Mouse (Mus musculus) midbrain, embryonic 14.5 days (tissue): ENCODE measurements around the gene Tlk2. TPM values are rescaled to one million over a fixed set of nuclear protein-coding genes. Genes with fewer than 3 reads are reported as not detected.

Experiments
- ATAC-seq: fragments of 200-750 bp; cut with Nextera tagmentation; 2 replicates; pipeline ENCODE4 v1.8.0; 2017; ENCODE audit warnings: moderate number of reproducible peaks, moderate library complexity; ENCODE audit not compliant: low FRiP score, low TSS enrichment
- DNase-seq: peaks from one replicate; pipeline ENCODE4 v3.0.0-alpha.2; 2015
- H3K27ac ChIP-seq: fragments of 300-500 bp; sonication (generic); replicated peaks from 2 replicates; pipeline ENCODE4 v1.5.1; 2014; ENCODE audit warnings: mild to moderate bottlenecking, low read depth, low read length, moderate library complexity
- H3K27me3 ChIP-seq: fragments of 300-500 bp; sonication (generic); 2 replicates; pipeline ENCODE4 v1.6.1; 2014; ENCODE audit warnings: low read length, control low read depth, mixed read lengths; ENCODE audit not compliant: control insufficient read depth, insufficient read depth
- H3K36me3 ChIP-seq: fragments of 300-500 bp; sonication (generic); 2 replicates; pipeline ENCODE4 v1.6.1; 2014; ENCODE audit warnings: low read length, control low read depth; ENCODE audit not compliant: control insufficient read depth, insufficient read depth
- H3K4me1 ChIP-seq: fragments of 300-500 bp; sonication (generic); 2 replicates; pipeline ENCODE4 v1.6.1; 2014; ENCODE audit warnings: mild to moderate bottlenecking, antibody characterized with exemption, low read length, control low read depth; ENCODE audit not compliant: control insufficient read depth, insufficient read depth
- H3K4me2 ChIP-seq: fragments of 300-500 bp; sonication (generic); 2 replicates; pipeline ENCODE4 v1.6.1; 2014; ENCODE audit warnings: mild to moderate bottlenecking, low read length, moderate library complexity
- H3K4me3 ChIP-seq: fragments of 300-500 bp; sonication (generic); replicated peaks from 2 replicates; pipeline ENCODE4 v1.5.1; 2014; ENCODE audit warnings: low read depth, low read length
- H3K9ac ChIP-seq: fragments of 300-500 bp; sonication (generic); replicated peaks from 2 replicates; pipeline ENCODE4 v1.6.1; 2014; ENCODE audit warnings: mild to moderate bottlenecking, low read length, moderate library complexity
- H3K9me3 ChIP-seq: fragments of 300-500 bp; sonication (generic); 2 replicates; pipeline ENCODE4 v1.6.1; 2016; ENCODE audit warnings: low read length, control low read depth, mixed read lengths; ENCODE audit not compliant: control insufficient read depth
- WGBS: fragments of 180-500 bp; shearing (Covaris S2); extraction: QIAGEN DNeasy Blood & Tissue Kit; methylation state at CpG from one replicate; pipeline ENCODE4 v1.1.7; 2014; 5-methylcytosine and 5-hydroxymethylcytosine counted together
- polyA plus RNA-seq: library from polyadenylated mRNA; unstranded; fragments of >200 nt; fragmentation: Nextera tagmentation; extraction: Ambion mirVana; gene quantifications from 2 replicates; pipeline ENCODE4 v1.2.1, GENCODE M21; 2014

The Tlk2 gene
- polyA plus RNA-seq, 1 experiment from 2014 or later: 29.3 TPM

- H3K9ac ChIP-seq: no peak overlapping the region
- ATAC-seq (no peak), DNase-seq (no peak)
- no peak overlapping the region for H3K4me3 ChIP-seq
- no peak overlapping the region for H3K4me2 ChIP-seq
- H3K36me3 ChIP-seq: peaks cover 22% of the 10 kb centered on the region
- WGBS: 76% methylated on average over 1 of the region's 1 CpGs
- H3K4me1 ChIP-seq: no peaks in the 10 kb centered on the region
- H3K27me3 ChIP-seq: no peaks in the 10 kb centered on the region
- H3K9me3 ChIP-seq: no peaks in the 10 kb centered on the region
- no peak overlapping the region for H3K27ac ChIP-seq
Measured at GRCm38 (mm10) chr11:105210007-105210406, 31.4 kb downstream of the Tlk2 start.

- Histone ChIP-seq H3K9ac (no peak overlapping the region), H3K27me3 (no peaks in the 10 kb centered on the region), H3K27ac (no peak overlapping the region), H3K4me3 (no peak overlapping the region), H3K4me2 (no peak overlapping the region), H3K9me3 (no peaks in the 10 kb centered on the region), H3K4me1 (no peaks in the 10 kb centered on the region), H3K36me3 (peaks cover 13% of the 10 kb centered on the region)
- no peak for ATAC-seq
- DNase-seq: no peak
- WGBS: 100% methylated on average over 1 of the region's 1 CpGs
Measured at GRCm38 (mm10) chr11:105214257-105214656, 35.6 kb downstream of the Tlk2 start.

- DNase-seq: no peak
- ATAC-seq: no peak
Measured at GRCm38 (mm10) chr11:105217771-105218170, 39.2 kb downstream of the Tlk2 start.

GRCm38 (mm10) chr11:105234501-105234900, 55.9 kb downstream of the Tlk2 start:
- H3K27ac ChIP-seq: no peak overlapping the region
- H3K9ac ChIP-seq: no peak overlapping the region
- H3K27me3 ChIP-seq: no peaks in the 10 kb centered on the region
- H3K36me3 ChIP-seq: 0 out of 2 replicates have a peak, but pooled peaks cover 1% of the 10 kb centered on the region
- no peak for DNase-seq
- WGBS: 96% methylated on average over 2 of the region's 2 CpGs
- H3K4me3 ChIP-seq: no peak overlapping the region
- no peak overlapping the region for H3K4me2 ChIP-seq
- no peak for ATAC-seq
- no peaks in the 10 kb centered on the region for H3K4me1 ChIP-seq
- H3K9me3 ChIP-seq: no peaks in the 10 kb centered on the region

More at GRCm38 (mm10) chr11:105217771-105218170, 39.2 kb downstream of the Tlk2 start:
- no peaks in the 10 kb centered on the region for H3K27me3 ChIP-seq
- no peaks in the 10 kb centered on the region for H3K4me1 ChIP-seq
- peaks cover 16% of the 10 kb centered on the region for H3K36me3 ChIP-seq
- WGBS: 98% methylated on average over 2 of the region's 2 CpGs
- H3K4me2 ChIP-seq: no peak overlapping the region
- no peak overlapping the region for H3K4me3 ChIP-seq
- no peak overlapping the region for H3K9ac ChIP-seq
- no peak overlapping the region for H3K27ac ChIP-seq
- no peaks in the 10 kb centered on the region for H3K9me3 ChIP-seq

GRCm38 (mm10) chr11:105240991-105241390, 62.4 kb downstream of the Tlk2 start:
- H3K4me2 ChIP-seq: no peak overlapping the region
- H3K27me3 ChIP-seq: no peaks in the 10 kb centered on the region
- peaks cover 37% of the 10 kb centered on the region for H3K36me3 ChIP-seq
- no peak for ATAC-seq
- H3K27ac ChIP-seq: no peak overlapping the region
- no peaks in the 10 kb centered on the region for H3K9me3 ChIP-seq
- H3K9ac ChIP-seq: no peak overlapping the region
- DNase-seq: peak; percentile 67
- no peaks in the 10 kb centered on the region for H3K4me1 ChIP-seq
- H3K4me3 ChIP-seq: no peak overlapping the region

- Histone ChIP-seq H3K9ac (no peak overlapping the region), H3K27me3 (no peaks in the 10 kb centered on the region), H3K4me2 (no peak overlapping the region), H3K27ac (no peak overlapping the region), H3K4me1 (no peaks in the 10 kb centered on the region), H3K36me3 (peaks cover 59% of the 10 kb centered on the region), H3K4me3 (no peak overlapping the region), H3K9me3 (no peaks in the 10 kb centered on the region)
- 96% methylated on average over 1 of the region's 1 CpGs for WGBS
- no peak for ATAC-seq
- DNase-seq: no peak
Measured at GRCm38 (mm10) chr11:105246369-105246768, 67.8 kb downstream of the Tlk2 start.

GRCm38 (mm10) chr11:105246785-105247184, 68.2 kb downstream of the Tlk2 start:
- DNase-seq: no peak
- H3K4me1 ChIP-seq: no peaks in the 10 kb centered on the region
- no peak for ATAC-seq
- no peak overlapping the region for H3K9ac ChIP-seq
- no peak overlapping the region for H3K4me3 ChIP-seq
- peaks cover 57% of the 10 kb centered on the region for H3K36me3 ChIP-seq
- no peak overlapping the region for H3K27ac ChIP-seq
- no peaks in the 10 kb centered on the region for H3K9me3 ChIP-seq
- H3K4me2 ChIP-seq: no peak overlapping the region
- no peaks in the 10 kb centered on the region for H3K27me3 ChIP-seq
- WGBS: 91% methylated on average over 6 of the region's 6 CpGs

- H3K9me3 ChIP-seq: no peaks in the 10 kb centered on the region
- no peak overlapping the region for H3K9ac ChIP-seq
- DNase-seq (no peak), ATAC-seq (no peak)
- H3K4me3 ChIP-seq: no peak overlapping the region
- no peak overlapping the region for H3K4me2 ChIP-seq
- no peak overlapping the region for H3K27ac ChIP-seq
- no peaks in the 10 kb centered on the region for H3K4me1 ChIP-seq
- H3K36me3 ChIP-seq: peaks cover 53% of the 10 kb centered on the region
- no peaks in the 10 kb centered on the region for H3K27me3 ChIP-seq
- WGBS: 96% methylated on average over 5 of the region's 5 CpGs
Measured at GRCm38 (mm10) chr11:105247321-105247720, 68.7 kb downstream of the Tlk2 start.

GRCm38 (mm10) chr11:105259733-105260132, 81.1 kb downstream of the Tlk2 start:
- Histone ChIP-seq H3K27me3 (no peaks in the 10 kb centered on the region), H3K27ac (no peak overlapping the region), H3K4me3 (no peak overlapping the region), H3K4me1 (no peaks in the 10 kb centered on the region), H3K9me3 (no peaks in the 10 kb centered on the region), H3K36me3 (peaks cover 67% of the 10 kb centered on the region), H3K9ac (no peak overlapping the region), H3K4me2 (no peak overlapping the region)
- no peak for ATAC-seq
- no peak for DNase-seq
- WGBS: 84% methylated on average over 3 of the region's 3 CpGs
